Mouse (Mus musculus): ENCODE data around the gene Gcnt4.

- no peak for TF ChIP-seq POLR2A (IDR thresholded peaks at IDR 0.05; ENCODE audit: low read depth, low read length)
- TF ChIP-seq CTCF (conservative IDR thresholded peaks at IDR 0.05 in 1 of 2, IDR thresholded peaks at IDR 0.05 in 1 of 2; ENCODE audit: low read depth in 2 of 2, low read length in 2 of 2), result no peak
- no peak for TF ChIP-seq MAX (IDR thresholded peaks at IDR 0.05; ENCODE audit: low read length)
- TF ChIP-seq RAD21 (IDR thresholded peaks at IDR 0.05; ENCODE audit: low read depth, low read length), result no peak
- TF ChIP-seq KAT2A (IDR thresholded peaks at IDR 0.05; ENCODE audit: insufficient replicate concordance, low read length), result no peak
- TF ChIP-seq EP300 (IDR thresholded peaks at IDR 0.05; ENCODE audit: low read length), result no peak
- no peak for TF ChIP-seq SIN3A (IDR thresholded peaks at IDR 0.05; ENCODE audit: low read length)
Measured at GRCm38 (mm10) chr13:96984688-96985087, 60.2 kb downstream of the Gcnt4 start.

Data from CH12.LX (cell line).